Comparison of ENCODE assay signal across 8 mouse cellular contexts in genomic region chr2:173585387-173586117, GRCm38 (mm10). TPM values are rescaled to one million over a fixed set of nuclear protein-coding genes. Genes with fewer than 3 reads are reported as not detected.
DNase-seq lines count a peak whose midpoint lies in the region; ATAC-seq and TF ChIP-seq lines count a peak whose summit lies in the region.

No protein-coding gene starts in this region.

- under 1% methylated on average over 54 of the region's 54 CpGs for WGBS in lung, embryonic 15.5 days
- WGBS in forebrain, embryonic 10.5 days: under 1% methylated on average over 54 of the region's 54 CpGs
- 1% methylated on average over 54 of the region's 54 CpGs for WGBS in intestine, embryonic 15.5 days
- under 1% methylated on average over 54 of the region's 54 CpGs for WGBS in midbrain, embryonic 12.5 days

- no peak for DNase-seq in lung, adult 18-20 months
- peak; percentile 76 for DNase-seq in forebrain, embryonic 10.5 days (ENCODE audit: extremely low spot score, low spot score)
- DNase-seq in thymus, postnatal 36 days: peak; percentile 51 to 52
- DNase-seq in spleen, postnatal 14 days (ENCODE audit: low spot score in 2 of 2): no peak

- peak overlapping the region; percentile 23; the same call in 1 of the 2 replicates for H3K9ac ChIP-seq in lung, embryonic 15.5 days
- peak overlapping the region; percentile 41 for H3K9ac ChIP-seq in intestine, embryonic 15.5 days
- peak overlapping the region; percentile 50 for H3K9ac ChIP-seq in midbrain, embryonic 12.5 days (replicated peaks)

- H3K27ac ChIP-seq in lung, embryonic 15.5 days: no peak overlapping the region
- no peak overlapping the region for H3K27ac ChIP-seq in bone marrow macrophage, adult 2 months (ENCODE audit: insufficient read depth, low read depth, low read length)
- peak overlapping the region; percentile 75 for H3K27ac ChIP-seq in forebrain, embryonic 10.5 days
- H3K27ac ChIP-seq in intestine, embryonic 15.5 days: no peak overlapping the region
- H3K27ac ChIP-seq in midbrain, embryonic 12.5 days (replicated peaks): 0 out of 2 replicates have a peak overlapping the region, but pooled peaks have one; percentile 25

- peak overlapping the region; percentile 75 for H3K4me2 ChIP-seq in lung, embryonic 15.5 days
- peak overlapping the region; percentile 92 for H3K4me2 ChIP-seq in intestine, embryonic 15.5 days (replicated peaks)
- H3K4me2 ChIP-seq in midbrain, embryonic 12.5 days (replicated peaks): peak overlapping the region; percentile 69

- peaks cover 39% of the 10 kb centered on the region for H3K27me3 ChIP-seq in lung, embryonic 15.5 days
- H3K27me3 ChIP-seq in forebrain, embryonic 10.5 days (ENCODE audit: poor library complexity, severe bottlenecking): peaks cover 51% of the 10 kb centered on the region
- peaks cover 16% of the 10 kb centered on the region for H3K27me3 ChIP-seq in intestine, embryonic 15.5 days (replicated peaks)
- peaks cover 34% of the 10 kb centered on the region for H3K27me3 ChIP-seq in midbrain, embryonic 12.5 days

- H3K36me3 ChIP-seq in lung, embryonic 15.5 days: no peaks in the 10 kb centered on the region
- peaks cover 8% of the 10 kb centered on the region; the same call in 1 of the 2 replicates for H3K36me3 ChIP-seq in forebrain, embryonic 10.5 days (replicated peaks)
- H3K36me3 ChIP-seq in intestine, embryonic 15.5 days: 0 out of 2 replicates have a peak, but pooled peaks cover 2% of the 10 kb centered on the region
- no peaks in the 10 kb centered on the region for H3K36me3 ChIP-seq in midbrain, embryonic 12.5 days

- peak; percentile 36; the same call in 1 of the 2 replicates for ATAC-seq in lung, embryonic 15.5 days (ENCODE audit: borderline replicate concordance, extremely low read depth, low FRiP score, low TSS enrichment)
- peak; percentile 64; the same call in 1 of the 2 replicates for ATAC-seq in intestine, embryonic 15.5 days
- ATAC-seq in midbrain, embryonic 12.5 days (ENCODE audit: low FRiP score, low read depth): peak; percentile 87

- peak overlapping the region; percentile 40 for H3K4me3 ChIP-seq in lung, embryonic 15.5 days
- peak overlapping the region; percentile 49 for H3K4me3 ChIP-seq in bone marrow macrophage, adult 2 months (ENCODE audit: insufficient read depth, low read length)
- peak overlapping the region; percentile 54 for H3K4me3 ChIP-seq in forebrain, embryonic 10.5 days
- peak overlapping the region; percentile 40 for H3K4me3 ChIP-seq in intestine, embryonic 15.5 days (replicated peaks)
- peak overlapping the region; percentile 44 for H3K4me3 ChIP-seq in midbrain, embryonic 12.5 days

- no peak for TF ChIP-seq POLR2A in bone marrow macrophage, adult 2 months (IDR thresholded peaks at IDR 0.05; ENCODE audit: borderline replicate concordance, low read depth, low read length)

- TF ChIP-seq CTCF in bone marrow macrophage, adult 2 months (IDR thresholded peaks at IDR 0.05; ENCODE audit: low read depth, low read length): no peak

- peaks cover 9% of the 10 kb centered on the region for H3K4me1 ChIP-seq in lung, embryonic 15.5 days
- H3K4me1 ChIP-seq in bone marrow macrophage, adult 2 months (ENCODE audit: control insufficient read depth, insufficient read depth, low read length): no peaks in the 10 kb centered on the region
- H3K4me1 ChIP-seq in forebrain, embryonic 10.5 days: peaks cover 31% of the 10 kb centered on the region
- peaks cover 12% of the 10 kb centered on the region for H3K4me1 ChIP-seq in intestine, embryonic 15.5 days (replicated peaks)
- no peaks in the 10 kb centered on the region for H3K4me1 ChIP-seq in midbrain, embryonic 12.5 days

- no peaks in the 10 kb centered on the region for H3K9me3 ChIP-seq in lung, embryonic 15.5 days
- H3K9me3 ChIP-seq in forebrain, embryonic 10.5 days: no peaks in the 10 kb centered on the region
- no peaks in the 10 kb centered on the region for H3K9me3 ChIP-seq in intestine, embryonic 15.5 days
- H3K9me3 ChIP-seq in midbrain, embryonic 12.5 days: no peaks in the 10 kb centered on the region

RNA-seq across cellular contexts. Expression of gene Ankrd60, which starts 7.4 kb away (rescaled TPM):
- not detected in 2 replicates for polyA plus RNA-seq in lung, embryonic 15.5 days (2015; fragmentation: Nextera tagmentation; extraction: Ambion mirVana)
- not detected in 2 replicates for polyA plus RNA-seq in bone marrow macrophage, adult 2 months (2012; ENCODE audit: insufficient read depth, insufficient read length, missing spikeins)
- polyA plus RNA-seq in forebrain, embryonic 10.5 days (2016; fragmentation: Nextera tagmentation; extraction: Ambion mirVana): not detected in 2 replicates
- polyA plus RNA-seq in intestine, embryonic 15.5 days (2015; fragmentation: Nextera tagmentation; extraction: Ambion mirVana): not detected in 2 replicates
- not detected in 2 replicates for polyA plus RNA-seq in midbrain, embryonic 12.5 days (2016; fragmentation: Nextera tagmentation; extraction: Ambion mirVana)

Comparison
In these comparisons a context has a peak if more than half of its experiments do, and no peak if none do; other contexts are left out.
1. ATAC-seq: peak in every context shown above with its lines; median percentile 87 in midbrain, embryonic 12.5 days; 64 in intestine, embryonic 15.5 days; 36 in lung, embryonic 15.5 days.
2. H3K27ac ChIP-seq: peak in forebrain, embryonic 10.5 days (single experiment) and midbrain, embryonic 12.5 days (single experiment); none in lung, embryonic 15.5 days (single experiment), bone marrow macrophage, adult 2 months (single experiment) and intestine, embryonic 15.5 days (single experiment).
3. DNase-seq: peak in forebrain, embryonic 10.5 days (single experiment) and thymus, postnatal 36 days (2 of 2); none in lung, adult 18-20 months (0 of 2) and spleen, postnatal 14 days (0 of 2).
4. Peak in every context shown above with its lines, with median percentiles within 50 percentile points of each other: H3K4me2 ChIP-seq, H3K4me3 ChIP-seq and H3K9ac ChIP-seq.